26 mouse cellular contexts compared by ENCODE assay signal in genomic region chr5:25153491-25153890, GRCm38 (mm10). TPM values are rescaled to one million over a fixed set of nuclear protein-coding genes. Genes with fewer than 3 reads are reported as not detected.
"Had no signal": no experiment of that assay in that cellular context is flagged by ENCODE, and none has a peak within 500 bp of the region (broad histone marks: within the 10 kb centered on the region; RNA-seq: fewer than 3 reads in every experiment).

No protein-coding gene starts in this region.

- H3K9me3 ChIP-seq: midbrain, embryonic 10.5 days; midbrain, embryonic 12.5 days; neural tube, embryonic 13.5 days; neural tube, embryonic 15.5 days had no signal

- H3K9ac ChIP-seq: lung, embryonic 14.5 days; midbrain, embryonic 12.5 days; neural tube, embryonic 13.5 days; neural tube, embryonic 15.5 days had no signal

- ATAC-seq: midbrain, embryonic 16.5 days had no signal

- H3K36me3 ChIP-seq: midbrain, embryonic 10.5 days; midbrain, embryonic 12.5 days; neural tube, embryonic 13.5 days; neural tube, embryonic 15.5 days had no signal

- H3K27me3 ChIP-seq: midbrain, embryonic 12.5 days; neural tube, embryonic 13.5 days; neural tube, embryonic 15.5 days had no signal

- H3K4me3 ChIP-seq: midbrain, embryonic 10.5 days; midbrain, embryonic 12.5 days; myocyte; neural tube, embryonic 13.5 days; neural tube, embryonic 15.5 days had no signal

- H3K4me2 ChIP-seq: lung, embryonic 14.5 days; midbrain, embryonic 12.5 days; neural tube, embryonic 13.5 days; neural tube, embryonic 15.5 days had no signal

- H3K27ac ChIP-seq: midbrain, embryonic 10.5 days; midbrain, embryonic 12.5 days; neural tube, embryonic 13.5 days; neural tube, embryonic 15.5 days had no signal

- DNase-seq: lung, embryonic 14.5 days; lung, postnatal 10 days; lung, postnatal 4 days; midbrain, embryonic 14.5 days; retina, postnatal 1 day; right cerebral cortex, adult 18-20 months; right cerebral cortex, postnatal 25 days; right cerebral cortex, postnatal 4 days; spleen, adult 18-20 months; thymus, adult 18-20 months; thymus, postnatal 14 days; thymus, postnatal 36 days had no signal

RNA-seq across cellular contexts. Expression of gene Galntl5, which starts 27.8 kb away (rescaled TPM):
- total RNA-seq: megakaryocyte, adult 5-6 weeks; megakaryocyte-erythroid progenitor cell, adult 5-6 weeks had no signal
- polyA plus RNA-seq: lung, embryonic 14.5 days; lung, embryonic 16.5 days; midbrain, embryonic 10.5 days; midbrain, embryonic 12.5 days; midbrain, embryonic 14.5 days; midbrain, embryonic 16.5 days; myocyte; neural tube, embryonic 11.5 days; neural tube, embryonic 13.5 days; neural tube, embryonic 15.5 days; small intestine, adult 2 months; stomach, embryonic 14.5 days; stomach, embryonic 16.5 days; thymus, postnatal 0 days had no signal
